Mouse (Mus musculus): ENCODE results near the gene Creb3. TPM values are rescaled to one million over a fixed set of nuclear protein-coding genes. Genes with fewer than 3 reads are reported as not detected.
"Not testable (repeated sequence)": the region's sequence is repeated elsewhere in the genome, so short reads cannot be mapped to it uniquely, and the experiment has no call there.

The Creb3 gene
- polyA plus RNA-seq, 1 experiment from 2014 or later, result 22.3 TPM

DNA sequence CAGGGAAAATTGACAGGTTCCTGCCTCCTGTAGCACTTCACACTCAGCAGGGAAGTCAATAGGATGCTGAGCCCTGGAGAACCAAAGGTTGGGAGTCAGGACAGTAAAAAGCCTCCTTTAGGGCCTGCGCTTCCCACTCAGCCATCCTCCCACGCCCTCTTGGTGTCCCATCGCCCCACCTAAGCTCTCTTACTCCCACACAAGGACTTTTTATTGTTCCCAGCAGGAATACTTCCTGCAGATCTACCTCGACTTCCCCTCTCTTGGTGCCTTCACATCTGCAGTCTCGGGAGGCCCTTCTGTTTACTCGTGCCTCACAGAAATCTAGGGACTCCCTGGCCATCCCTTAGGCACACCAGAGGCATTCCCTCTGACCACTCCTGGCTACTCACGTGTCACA, 21.3 kb downstream of the Creb3 start:
- Histone ChIP-seq H3K4me1 (replicated peaks) (peaks cover 36% of the 10 kb centered on the region), H3K36me3 (replicated peaks) (peaks cover 47% of the 10 kb centered on the region), H3K27ac (replicated peaks) (no peak overlapping the region), H3K9ac (no peak overlapping the region), H3K27me3 (0 out of 2 replicates have a peak, but pooled peaks cover 3% of the 10 kb centered on the region), H3K9me3 (replicated peaks) (no peaks in the 10 kb centered on the region), H3K4me2 (no peak overlapping the region), H3K4me3 (replicated peaks) (no peak overlapping the region)
- ATAC-seq (ENCODE audit: insufficient read depth), result no peak
- WGBS (ENCODE audit: insufficient replicate concordance), result 73% methylated on average over 7 of the region's 7 CpGs

DNA sequence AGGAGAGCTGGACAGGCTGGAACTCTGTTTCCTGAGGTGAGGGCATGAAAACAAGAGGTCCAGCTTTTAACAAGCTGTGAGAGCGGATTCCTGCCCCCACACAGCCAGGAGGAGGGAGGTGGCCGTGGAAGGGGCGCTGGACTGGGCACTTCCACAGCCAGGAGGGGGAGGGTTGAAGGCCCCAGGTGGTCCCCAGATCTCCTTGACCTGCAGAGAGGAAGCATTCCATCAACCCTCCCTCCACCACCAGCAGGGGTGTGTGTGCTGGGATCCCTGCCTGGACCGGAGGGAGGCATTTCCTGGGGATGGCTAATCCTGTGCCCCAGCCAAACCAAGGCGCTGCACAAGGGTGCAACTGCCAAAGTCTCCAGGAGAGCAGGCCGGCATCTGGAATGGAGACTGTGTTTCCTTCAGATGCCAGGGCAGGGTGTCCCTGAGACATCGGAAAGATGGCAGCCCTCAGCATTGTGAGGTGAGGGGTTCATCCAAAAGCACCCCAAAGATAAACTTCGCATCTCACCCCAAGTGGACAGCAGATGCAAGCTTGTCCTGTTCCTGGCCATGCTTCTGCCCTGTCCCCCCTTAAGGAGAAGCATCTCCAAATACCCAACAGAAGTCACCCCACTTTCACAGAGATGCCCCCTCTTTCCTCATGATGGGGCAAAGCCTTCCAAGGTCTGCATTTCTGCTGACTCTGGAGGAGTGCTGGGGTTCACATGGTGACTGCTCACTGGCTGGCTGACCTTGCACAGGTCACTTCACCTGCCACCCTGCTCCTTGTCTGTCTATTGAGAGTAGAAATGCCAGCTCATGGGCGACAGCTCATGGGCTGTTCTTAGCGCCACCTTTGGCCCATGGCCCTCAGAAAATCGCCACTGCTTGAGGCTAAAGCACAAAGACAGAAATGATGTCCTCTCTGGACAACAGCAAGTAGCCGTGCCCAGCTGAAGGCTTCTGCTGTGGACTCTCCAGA, 22.6 kb downstream of the Creb3 start, which contains the start of gene Msmp:
TSS of gene Msmp (minus strand) at position 51 of the 973 bp plus-strand sequence.
- Histone ChIP-seq H3K4me1 (replicated peaks) (peaks cover 33% of the 10 kb centered on the region), H3K27me3 (0 out of 2 replicates have a peak, but pooled peaks cover 3% of the 10 kb centered on the region), H3K9me3 (replicated peaks) (no peaks in the 10 kb centered on the region), H3K36me3 (replicated peaks) (peaks cover 47% of the 10 kb centered on the region), H3K4me3 (replicated peaks) (no peak within 1 kb of the TSS), H3K4me2 (no peak within 1 kb of the TSS), H3K9ac (no peak within 1 kb of the TSS), H3K27ac (replicated peaks) (no peak within 1 kb of the TSS)
- 74% methylated on average over 12 of the region's 12 CpGs for WGBS (ENCODE audit: insufficient replicate concordance)
- ATAC-seq (ENCODE audit: insufficient read depth), result no peak

DNA sequence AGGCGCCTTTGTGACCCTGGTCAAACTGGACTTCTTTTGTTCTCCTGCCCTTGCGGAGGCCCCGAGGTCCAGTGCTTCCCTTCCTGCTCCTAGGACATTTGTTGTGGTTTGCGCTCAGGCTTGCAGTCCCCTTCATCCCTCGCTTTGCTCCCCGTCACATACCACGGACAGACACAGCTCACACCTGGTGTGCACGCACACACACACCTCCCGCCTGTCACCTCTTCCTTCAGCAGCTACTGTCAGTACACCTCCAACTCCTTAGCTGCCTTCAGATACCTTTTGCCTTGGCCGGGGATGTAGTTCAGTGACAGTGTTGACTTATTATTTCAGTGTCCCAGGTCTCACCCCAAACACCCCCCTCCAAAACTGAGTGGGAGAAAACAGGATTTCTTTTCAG, 23.6 kb downstream of the Creb3 start:
- no peak overlapping the region for H3K4me3 ChIP-seq (replicated peaks)
- no peak overlapping the region for H3K4me2 ChIP-seq
- peaks cover 42% of the 10 kb centered on the region for H3K36me3 ChIP-seq (replicated peaks)
- no peak overlapping the region for H3K27ac ChIP-seq (replicated peaks)
- peaks cover 29% of the 10 kb centered on the region for H3K4me1 ChIP-seq (replicated peaks)
- H3K9me3 ChIP-seq (replicated peaks), result no peaks in the 10 kb centered on the region
- no peak for ATAC-seq (ENCODE audit: insufficient read depth)
- H3K9ac ChIP-seq, result no peak overlapping the region
- H3K27me3 ChIP-seq, result 0 out of 2 replicates have a peak, but pooled peaks cover 3% of the 10 kb centered on the region
- 72% methylated on average over 10 of the region's 10 CpGs for WGBS (ENCODE audit: insufficient replicate concordance)

DNA sequence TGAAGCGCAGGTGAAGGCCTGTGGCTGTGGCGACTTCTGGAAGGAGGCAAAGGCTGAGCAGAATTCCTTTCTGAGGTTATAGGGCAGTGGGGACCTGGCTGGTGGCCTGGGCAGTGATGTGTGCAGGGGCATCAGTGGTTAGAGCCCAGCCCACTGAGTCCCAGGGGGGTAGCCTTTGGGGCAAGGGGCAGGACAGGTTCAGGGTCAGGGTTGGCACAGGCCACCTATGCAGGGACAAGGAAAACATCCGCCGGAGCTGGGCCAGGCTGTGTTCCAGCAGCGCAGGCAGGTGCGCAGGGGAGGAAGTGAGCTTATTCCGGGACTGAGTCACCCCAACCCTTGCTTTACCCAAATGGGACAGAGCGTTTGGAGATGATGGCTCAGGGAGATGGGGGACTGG, 24.3 kb downstream of the Creb3 start:
- Histone ChIP-seq H3K4me3 (replicated peaks) (no peak overlapping the region), H3K4me2 (no peak overlapping the region), H3K27ac (replicated peaks) (no peak overlapping the region), H3K9ac (no peak overlapping the region), H3K4me1 (replicated peaks) (peaks cover 34% of the 10 kb centered on the region), H3K27me3 (0 out of 2 replicates have a peak, but pooled peaks cover 3% of the 10 kb centered on the region), H3K9me3 (replicated peaks) (no peaks in the 10 kb centered on the region), H3K36me3 (replicated peaks) (peaks cover 35% of the 10 kb centered on the region)
- ATAC-seq (ENCODE audit: insufficient read depth), result no peak
- 72% methylated on average over 8 of the region's 8 CpGs for WGBS (ENCODE audit: insufficient replicate concordance)

DNA sequence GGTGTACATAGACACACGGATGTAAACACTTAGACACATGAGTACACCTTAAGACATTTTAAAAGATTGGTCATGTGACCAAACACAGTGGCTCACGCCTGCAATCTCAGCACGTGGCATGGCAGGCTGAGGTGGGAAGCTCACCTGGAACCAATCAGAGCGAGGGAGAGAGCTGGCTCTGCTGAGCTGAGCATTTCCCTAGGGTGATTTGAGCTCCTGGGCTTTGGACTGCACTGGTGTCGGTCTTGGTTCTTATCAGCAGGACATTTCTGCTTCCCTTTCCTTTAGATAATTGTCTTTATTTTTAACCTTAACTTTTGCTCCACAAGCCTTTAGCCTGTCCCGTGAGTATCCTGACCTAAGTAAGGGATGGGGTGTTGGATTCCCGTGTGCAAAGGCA, 25.5 kb downstream of the Creb3 start:
- no peak overlapping the region for H3K27ac ChIP-seq (replicated peaks)
- no peak overlapping the region for H3K4me3 ChIP-seq (replicated peaks)
- H3K4me2 ChIP-seq, result peak overlapping the region; percentile 21; the same call in 1 of the 2 replicates
- WGBS (ENCODE audit: insufficient replicate concordance), result 13% methylated on average over 7 of the region's 7 CpGs
- H3K9ac ChIP-seq, result no peak overlapping the region
- ATAC-seq (ENCODE audit: insufficient read depth), result peak; percentile 33; the same call in 1 of the 2 replicates
- H3K36me3 ChIP-seq (replicated peaks), result peaks cover 22% of the 10 kb centered on the region
- no peaks in the 10 kb centered on the region for H3K9me3 ChIP-seq (replicated peaks)
- 0 out of 2 replicates have a peak, but pooled peaks cover 3% of the 10 kb centered on the region for H3K27me3 ChIP-seq
- H3K4me1 ChIP-seq (replicated peaks), result peaks cover 35% of the 10 kb centered on the region

DNA sequence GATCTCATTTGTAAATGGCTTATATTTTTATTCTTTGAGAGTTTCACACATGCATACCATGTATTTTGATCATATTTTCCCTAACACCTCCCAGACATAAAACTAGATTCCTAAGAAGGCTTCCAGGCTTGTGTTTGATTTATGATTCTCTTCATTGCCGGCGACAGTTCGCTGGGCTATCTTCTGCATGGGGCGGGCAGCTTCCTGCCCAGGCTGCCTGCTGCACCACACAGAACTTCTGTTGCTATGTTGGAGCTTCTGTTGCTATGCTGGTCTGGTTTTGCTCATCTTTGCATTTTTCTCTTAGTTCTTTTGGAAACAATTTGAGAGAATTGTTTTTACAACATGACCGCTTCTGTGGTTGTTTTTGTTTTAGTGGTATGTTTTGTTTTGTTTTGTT, 29.4 kb downstream of the Creb3 start:
- Histone ChIP-seq H3K27me3 (no peaks in the 10 kb centered on the region), H3K9ac (no peak overlapping the region), H3K9me3 (replicated peaks) (no peaks in the 10 kb centered on the region), H3K27ac (replicated peaks) (no peak overlapping the region), H3K36me3 (replicated peaks) (no peaks in the 10 kb centered on the region), H3K4me2 (no peak overlapping the region), H3K4me3 (replicated peaks) (no peak overlapping the region), H3K4me1 (replicated peaks) (peaks cover 39% of the 10 kb centered on the region)
- no peak for ATAC-seq (ENCODE audit: insufficient read depth)
- 28% methylated on average over 5 of the region's 5 CpGs for WGBS (ENCODE audit: insufficient replicate concordance)

DNA sequence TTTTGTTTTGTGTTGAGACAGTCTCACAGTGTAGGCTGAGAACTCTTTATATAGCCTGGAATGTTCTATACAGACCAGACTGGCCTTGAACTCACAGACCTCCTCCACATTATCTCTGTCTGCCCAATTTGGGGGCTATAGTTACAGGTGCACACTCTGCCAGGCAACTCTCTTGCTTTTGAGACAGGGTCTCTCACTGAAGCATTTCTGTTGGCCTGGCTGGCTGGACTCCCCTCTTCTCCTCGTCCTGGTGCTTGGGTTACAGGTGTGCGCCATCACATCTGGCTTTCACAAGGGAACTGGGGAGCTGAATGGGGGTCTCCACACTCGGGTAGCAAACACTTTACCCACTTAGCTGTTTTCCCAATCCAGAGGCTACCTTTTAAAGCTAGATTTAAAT, 29.8 kb downstream of the Creb3 start:
- Histone ChIP-seq H3K27ac (replicated peaks) (no peak overlapping the region), H3K36me3 (replicated peaks) (no peaks in the 10 kb centered on the region), H3K27me3 (no peaks in the 10 kb centered on the region), H3K9ac (no peak overlapping the region), H3K4me3 (replicated peaks) (no peak overlapping the region), H3K4me1 (replicated peaks) (peaks cover 39% of the 10 kb centered on the region), H3K9me3 (replicated peaks) (no peaks in the 10 kb centered on the region), H3K4me2 (no peak overlapping the region)
- ATAC-seq (ENCODE audit: insufficient read depth), result no peak
- WGBS (ENCODE audit: insufficient replicate concordance), result 62% methylated on average over 3 of the region's 3 CpGs

DNA sequence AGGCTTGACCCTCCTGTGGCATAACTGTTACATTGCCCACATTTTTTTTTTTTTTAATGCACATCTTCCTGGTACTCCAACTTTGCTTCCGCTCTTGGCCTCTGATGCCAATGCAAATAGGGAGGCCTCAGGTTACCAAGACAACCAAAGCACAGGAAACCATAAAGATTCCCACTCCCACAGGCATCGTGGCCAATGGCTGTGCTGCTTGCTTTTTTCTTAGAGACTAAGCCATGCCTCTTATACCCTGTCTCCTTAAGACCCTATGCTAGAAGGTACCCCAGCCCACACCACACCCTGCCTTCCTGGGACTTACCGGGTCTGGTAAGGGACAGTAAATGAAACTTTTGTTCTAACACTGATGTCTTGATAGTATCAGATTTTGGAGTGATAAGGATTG, 31.3 kb downstream of the Creb3 start:
- Histone ChIP-seq H3K27ac (replicated peaks) (no peak overlapping the region), H3K27me3 (no peaks in the 10 kb centered on the region), H3K4me3 (replicated peaks) (no peak overlapping the region), H3K9me3 (replicated peaks) (no peaks in the 10 kb centered on the region), H3K36me3 (replicated peaks) (no peaks in the 10 kb centered on the region), H3K4me1 (replicated peaks) (peaks cover 41% of the 10 kb centered on the region), H3K9ac (no peak overlapping the region), H3K4me2 (no peak overlapping the region)
- 59% methylated on average over 3 of the region's 3 CpGs for WGBS (ENCODE audit: insufficient replicate concordance)
- ATAC-seq (ENCODE audit: insufficient read depth), result no peak

DNA sequence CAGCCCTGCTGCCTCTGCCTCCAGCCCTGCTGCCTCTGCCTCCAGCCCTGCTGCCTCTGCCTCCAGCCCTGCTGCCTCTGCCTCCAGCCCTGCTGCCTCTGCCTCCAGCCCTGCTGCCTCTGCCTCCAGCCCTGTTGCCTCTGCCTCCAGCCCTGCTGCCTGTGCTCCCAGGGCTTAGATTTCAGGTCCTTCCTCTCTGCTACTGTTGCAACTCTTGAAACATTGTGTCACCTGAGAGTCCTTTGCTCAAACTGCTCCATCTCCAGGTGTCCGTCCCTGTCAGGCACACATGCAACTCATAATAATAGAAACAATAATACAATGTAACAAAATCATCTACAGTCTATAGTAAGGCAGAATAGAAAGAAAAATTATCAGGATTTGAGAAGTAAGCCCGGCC, 34.5 kb downstream of the Creb3 start:
- not testable (repeated sequence) for H3K4me2 ChIP-seq; H3K36me3 ChIP-seq (replicated peaks); H3K4me3 ChIP-seq (replicated peaks); ATAC-seq (ENCODE audit: insufficient read depth); H3K9me3 ChIP-seq (replicated peaks); H3K27me3 ChIP-seq; H3K9ac ChIP-seq
- WGBS (ENCODE audit: insufficient replicate concordance), result 77% methylated on average over 2 of the region's 2 CpGs
- H3K4me1 ChIP-seq (replicated peaks), result peaks cover 55% of the 10 kb centered on the region
- peak overlapping the region; percentile 45; the same call in 1 of the 2 replicates for H3K27ac ChIP-seq (replicated peaks)

DNA sequence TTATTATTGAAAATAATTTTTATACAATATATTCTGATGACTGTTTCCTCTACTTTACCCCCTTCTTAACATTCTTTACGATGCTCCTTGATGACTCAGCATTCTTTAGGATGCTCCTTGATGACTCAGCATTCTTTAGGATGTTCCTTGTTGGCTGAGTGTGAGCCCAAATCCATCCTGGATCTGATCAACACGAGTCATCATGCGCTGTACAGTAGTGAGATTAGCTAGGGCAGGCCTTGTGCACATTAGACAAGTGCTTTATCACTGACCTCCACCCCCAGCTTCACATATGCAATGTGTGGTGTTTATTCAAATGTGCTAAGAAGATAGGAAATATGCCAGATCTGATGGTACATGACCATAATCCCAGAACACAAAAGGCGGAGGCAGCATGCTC, 36.1 kb downstream of the Creb3 start:
- H3K27ac ChIP-seq (replicated peaks), result peak overlapping the region; percentile 93
- no peak overlapping the region for H3K4me3 ChIP-seq (replicated peaks)
- H3K4me1 ChIP-seq (replicated peaks), result peaks cover 60% of the 10 kb centered on the region
- no peaks in the 10 kb centered on the region for H3K27me3 ChIP-seq
- H3K4me2 ChIP-seq, result peak overlapping the region; percentile 52
- peak; percentile 97 for ATAC-seq (ENCODE audit: insufficient read depth)
- H3K9ac ChIP-seq, result 0 out of 2 replicates have a peak overlapping the region, but pooled peaks have one; percentile 19
- 23% methylated on average over 4 of the region's 4 CpGs for WGBS (ENCODE audit: insufficient replicate concordance)
- H3K9me3 ChIP-seq (replicated peaks), result no peaks in the 10 kb centered on the region
- no peaks in the 10 kb centered on the region for H3K36me3 ChIP-seq (replicated peaks)

DNA sequence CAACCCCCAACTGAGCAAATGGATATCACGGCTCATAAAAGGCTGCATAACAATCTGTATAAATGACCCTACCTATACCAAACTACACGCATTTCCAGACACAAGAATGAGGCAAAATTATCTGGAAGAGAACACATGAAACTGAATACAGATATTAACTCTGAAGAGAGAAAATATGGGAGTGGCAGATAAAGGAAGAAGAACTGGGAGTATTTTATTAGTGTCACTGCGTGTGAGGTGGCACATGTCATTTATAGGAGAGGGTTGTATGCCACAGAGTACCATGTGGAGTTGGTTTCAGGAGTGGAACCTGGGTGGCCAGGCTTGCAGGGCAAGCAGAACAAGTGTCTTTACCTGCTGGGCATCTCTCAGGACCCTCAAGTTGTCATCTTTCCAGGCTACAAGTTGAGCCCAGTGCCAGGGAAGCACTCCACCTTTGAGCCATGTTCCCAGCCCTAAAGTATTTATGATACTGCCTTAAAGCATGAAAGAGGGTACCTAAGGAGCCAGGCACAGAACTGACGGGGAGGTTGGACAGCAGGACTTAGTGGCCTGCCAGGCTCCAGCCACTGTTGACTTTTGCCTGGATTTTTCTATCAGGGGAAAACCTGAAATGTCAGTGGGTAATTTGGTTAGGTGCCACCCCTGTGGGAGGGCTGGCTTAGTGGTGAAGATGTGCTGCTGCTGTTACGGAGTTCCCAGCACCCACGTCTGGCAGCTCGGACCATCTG, 36.7 kb downstream of the Creb3 start:
- peak; percentile 71 for ATAC-seq (ENCODE audit: insufficient read depth)
- no peak overlapping the region for H3K4me3 ChIP-seq (replicated peaks)
- WGBS (ENCODE audit: insufficient replicate concordance), result 41% methylated on average over 7 of the region's 7 CpGs
- H3K9ac ChIP-seq, result 0 out of 2 replicates have a peak overlapping the region, but pooled peaks have one; percentile 19
- no peaks in the 10 kb centered on the region for H3K27me3 ChIP-seq
- H3K9me3 ChIP-seq (replicated peaks), result no peaks in the 10 kb centered on the region
- peak overlapping the region; percentile 52 for H3K4me2 ChIP-seq
- no peaks in the 10 kb centered on the region for H3K36me3 ChIP-seq (replicated peaks)
- peaks cover 66% of the 10 kb centered on the region for H3K4me1 ChIP-seq (replicated peaks)
- peak overlapping the region; percentile 93 for H3K27ac ChIP-seq (replicated peaks)
